Mouse (Mus musculus): Measurements from ENCODE around the gene Glrx5. TPM values are rescaled to one million over a fixed set of nuclear protein-coding genes. Genes with fewer than 3 reads are reported as not detected.

Gene Glrx5
- polyA plus RNA-seq (2012; ENCODE audit: low replicate concordance), result 216 and 244 TPM in 2 replicates

DNA sequence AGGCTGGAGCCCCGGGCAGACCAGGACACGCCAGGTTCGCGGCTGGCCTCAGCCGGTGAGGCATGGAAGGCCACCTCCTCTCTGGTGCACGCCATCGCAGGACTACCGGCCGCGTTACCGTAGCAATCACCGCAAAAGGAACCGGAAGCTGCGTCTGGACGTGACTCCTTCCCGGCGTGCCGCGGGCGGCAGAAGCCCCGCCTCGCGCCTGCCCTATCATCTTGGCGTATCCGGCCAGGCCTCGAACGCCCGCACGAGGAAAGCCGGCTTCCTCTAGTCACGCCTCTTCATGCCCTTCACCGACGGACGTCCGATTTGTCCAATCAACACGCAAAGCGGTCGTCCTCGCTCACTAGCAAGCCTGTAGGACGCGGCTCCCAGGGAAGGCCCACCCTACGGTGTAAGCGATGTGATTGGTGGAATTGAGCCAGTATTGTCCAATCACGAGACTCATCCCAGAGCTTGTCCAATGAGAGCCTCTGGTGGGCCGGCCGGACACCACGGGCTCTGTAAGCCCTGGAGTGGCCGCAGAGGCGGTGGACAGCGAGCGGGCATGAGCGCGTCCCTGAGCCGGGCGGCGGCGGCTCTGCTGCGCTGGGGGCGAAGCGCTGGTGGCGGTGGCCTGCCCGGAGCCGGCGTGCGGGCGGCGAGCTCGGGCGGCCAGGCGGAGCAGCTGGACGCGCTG lies at the start of gene Glrx5:
Gene Glrx5 (plus strand): TSS at position 542 of the 685 bp plus-strand sequence.

DNA sequence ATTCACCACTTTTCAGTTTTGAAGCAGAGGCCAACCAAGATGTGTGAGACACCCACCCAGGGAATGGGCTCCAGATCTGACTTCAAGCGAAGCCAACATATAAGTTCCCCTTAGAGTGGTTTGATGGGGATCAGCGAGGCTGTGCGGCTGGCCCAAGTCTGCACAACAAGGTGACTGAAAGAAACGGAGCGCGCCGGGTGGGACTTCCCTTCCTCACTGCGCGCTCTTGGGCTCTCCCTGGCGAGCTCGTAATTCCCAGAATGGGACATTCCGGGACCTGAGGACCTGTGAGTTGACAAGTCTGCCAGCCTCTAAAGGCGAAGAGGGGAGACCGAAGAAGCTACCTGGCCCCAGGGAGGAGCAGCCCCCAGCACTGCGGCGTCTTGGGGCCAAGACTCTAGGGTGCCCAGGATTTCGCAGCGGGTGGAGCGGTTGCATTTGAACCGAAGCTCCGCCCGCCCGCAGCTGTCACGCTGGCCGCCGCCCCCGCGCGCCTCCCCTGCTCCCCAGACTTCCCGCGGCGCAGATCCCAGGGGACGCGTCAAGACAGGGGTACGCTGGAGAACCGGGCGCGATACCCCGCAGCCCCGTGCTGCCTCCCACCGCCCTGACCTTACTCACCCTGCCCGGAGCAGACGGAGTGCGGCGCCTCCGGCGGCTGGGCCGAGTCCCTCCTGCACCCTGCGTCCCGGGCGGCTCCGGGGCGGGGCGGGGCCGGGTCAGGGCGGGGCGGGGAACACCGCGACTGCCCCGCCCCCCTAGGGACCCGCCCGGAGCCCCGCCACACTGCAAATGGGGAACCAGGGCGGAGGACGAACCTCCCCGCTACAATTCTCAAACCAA lies 22.9 kb upstream of the Glrx5 start, which contains the start of gene Syne3:
Gene Syne3 (minus strand): TSS at position 440 of the 843 bp plus-strand sequence.

Other genes with a start within 250 kb of the Glrx5 start
- gene Clmn, start 167.6 kb upstream of the Glrx5 start, polyA plus RNA-seq (2012; ENCODE audit: low replicate concordance), result 0.02 and 0.08 TPM in 2 replicates
- gene Syne3, start 22.9 kb upstream of the Glrx5 start, polyA plus RNA-seq (2012; ENCODE audit: low replicate concordance), result 7.3 and 13.2 TPM in 2 replicates
- not detected in 2 replicates for gene Tcl1b2, start 113.3 kb downstream of the Glrx5 start, polyA plus RNA-seq (2012; ENCODE audit: low replicate concordance)
- not detected in 2 replicates for gene Tcl1b1, start 127.0 kb downstream of the Glrx5 start, polyA plus RNA-seq (2012; ENCODE audit: low replicate concordance)
- gene Tcl1b5, start 143.7 kb downstream of the Glrx5 start, polyA plus RNA-seq (2012; ENCODE audit: low replicate concordance), result 0.23 TPM in 1 of 2 replicates, not detected in the other
- gene Tcl1b3, start 158.4 kb downstream of the Glrx5 start, polyA plus RNA-seq (2012; ENCODE audit: low replicate concordance), result not detected in 2 replicates
- not detected in 2 replicates for gene Tcl1b4, start 169.3 kb downstream of the Glrx5 start, polyA plus RNA-seq (2012; ENCODE audit: low replicate concordance)
- gene Tcl1, start 190.1 kb downstream of the Glrx5 start, polyA plus RNA-seq (2012; ENCODE audit: low replicate concordance), result not detected in 2 replicates